Mouse (Mus musculus): ENCODE data around the gene Fbxo31.

Gene Fbxo31

GRCm38 (mm10) chr8:121591178-121592066, 12.8 kb upstream of the Fbxo31 start:
- in situ Hi-C loops (cut with MboI; ENCODE audit: unreplicated experiment in 2 of 2): loop anchor here (5.0 to 25.0 kb wide), 4 partner anchors 44 to 904 kb away; partner anchors contain the start of genes Banp (in 2 of the 2), Car5a (in 2 of the 2) and Klhdc4 (in 1 of the 2)

GRCm38 (mm10) chr8:121590203-121591177, 11.9 kb upstream of the Fbxo31 start, which contains the start of gene Map1lc3b:
Map1lc3b (plus strand) TSS chr8:121590361.
- in situ Hi-C loops (cut with MboI; ENCODE audit: unreplicated experiment in 2 of 2): loop anchor here (5.0 to 25.0 kb wide), 4 partner anchors 43 to 903 kb away; partner anchors contain the start of genes Banp (in 2 of the 2), Car5a (in 2 of the 2) and Klhdc4 (in 1 of the 2)

GRCm38 (mm10) chr8:121589205-121589726, 10.7 kb upstream of the Fbxo31 start:
- in situ Hi-C loops (cut with MboI; ENCODE audit: unreplicated experiment in 2 of 2): loop anchor here (5.0 to 25.0 kb wide), 5 partner anchors 248 to 914 kb away; partner anchors contain the start of genes Banp (in 2 of the 2), Car5a (in 2 of the 2) and Klhdc4 (in 1 of the 2)

- in situ Hi-C loops (cut with MboI; ENCODE audit: unreplicated experiment in 2 of 2): loop anchor here (5.0 to 25.0 kb wide), 5 partner anchors 249 to 914 kb away; partner anchors contain the start of genes Banp (in 2 of the 2), Car5a (in 2 of the 2) and Klhdc4 (in 1 of the 2)
Observed at GRCm38 (mm10) chr8:121588750-121589149, 10.1 kb upstream of the Fbxo31 start.

- in situ Hi-C loops (cut with MboI; ENCODE audit: unreplicated experiment in 2 of 2): loop anchor here (5.0 to 25.0 kb wide), 5 partner anchors 252 to 910 kb away; partner anchors contain the start of genes Banp (in 2 of the 2), Car5a (in 2 of the 2) and Klhdc4 (in 1 of the 2)
Observed at GRCm38 (mm10) chr8:121585159-121585825, 6.7 kb upstream of the Fbxo31 start.

GRCm38 (mm10) chr8:121584730-121585129, 6.1 kb upstream of the Fbxo31 start:
- in situ Hi-C loops (cut with MboI; ENCODE audit: unreplicated experiment in 2 of 2): loop anchor here (5.0 to 25.0 kb wide), 5 partner anchors 253 to 910 kb away; partner anchors contain the start of genes Banp (in 2 of the 2), Car5a (in 2 of the 2) and Klhdc4 (in 1 of the 2)

GRCm38 (mm10) chr8:121583653-121584052, 5.0 kb upstream of the Fbxo31 start:
- in situ Hi-C loops (cut with MboI; ENCODE audit: unreplicated experiment in 2 of 2): loop anchor here (10.0 to 25.0 kb wide), 4 partner anchors 254 to 909 kb away; partner anchors contain the start of genes Banp (in 2 of the 2), Car5a (in 2 of the 2) and Klhdc4 (in 1 of the 2)

GRCm38 (mm10) chr8:121580465-121580864, 1.9 kb upstream of the Fbxo31 start:
- in situ Hi-C loops (cut with MboI; ENCODE audit: unreplicated experiment in 2 of 2): loop anchor here (10.0 to 25.0 kb wide), 4 partner anchors 257 to 906 kb away; partner anchors contain the start of genes Banp (in 2 of the 2), Car5a (in 2 of the 2) and Klhdc4 (in 1 of the 2)

- in situ Hi-C loops (cut with MboI; ENCODE audit: unreplicated experiment in 2 of 2): loop anchor here (25.0 kb wide), 3 partner anchors 259 to 891 kb away; partner anchors contain the start of genes Banp (in 2 of the 2), Car5a (in 2 of the 2) and Klhdc4 (in 1 of the 2)
Observed at GRCm38 (mm10) chr8:121577751-121578675, 593 bp downstream of the Fbxo31 start.

GRCm38 (mm10) chr8:121575661-121576060, 2.9 kb downstream of the Fbxo31 start:
- in situ Hi-C loops (cut with MboI; ENCODE audit: unreplicated experiment in 2 of 2): loop anchor here (25.0 kb wide), 3 partner anchors 262 to 888 kb away; partner anchors contain the start of genes Banp (in 2 of the 2), Car5a (in 2 of the 2) and Klhdc4 (in 1 of the 2)

- in situ Hi-C loops (cut with MboI; ENCODE audit: unreplicated experiment in 2 of 2): no loop called here
Observed at GRCm38 (mm10) chr8:121573275-121573674, 5.3 kb downstream of the Fbxo31 start.

GRCm38 (mm10) chr8:121572121-121572520, 6.5 kb downstream of the Fbxo31 start:
- in situ Hi-C loops (cut with MboI; ENCODE audit: unreplicated experiment in 2 of 2): no loop called here

- in situ Hi-C loops (cut with MboI; ENCODE audit: unreplicated experiment in 2 of 2): no loop called here
Observed at GRCm38 (mm10) chr8:121570801-121571200, 7.8 kb downstream of the Fbxo31 start.

- in situ Hi-C loops (cut with MboI; ENCODE audit: unreplicated experiment in 2 of 2): no loop called here
Observed at GRCm38 (mm10) chr8:121570335-121570734, 8.3 kb downstream of the Fbxo31 start.

GRCm38 (mm10) chr8:121568321-121568720, 10.3 kb downstream of the Fbxo31 start:
- in situ Hi-C loops (cut with MboI; ENCODE audit: unreplicated experiment in 2 of 2): no loop called here

GRCm38 (mm10) chr8:121563701-121564100, 14.9 kb downstream of the Fbxo31 start:
- in situ Hi-C loops (cut with MboI; ENCODE audit: unreplicated experiment in 2 of 2): no loop called here

- in situ Hi-C loops (cut with MboI; ENCODE audit: unreplicated experiment in 2 of 2): no loop called here
Observed at GRCm38 (mm10) chr8:121562941-121563351, 15.7 kb downstream of the Fbxo31 start.
